Mouse (Mus musculus) intestine, embryonic 15.5 days (tissue): ENCODE measurements around the gene Zfp287. TPM values are rescaled to one million over a fixed set of nuclear protein-coding genes. Genes with fewer than 3 reads are reported as not detected.

Experiments used
- ATAC-seq: fragments of 200-750 bp; cut with Nextera tagmentation; 2 replicates; pipeline ENCODE4 v1.8.0; 2017; ENCODE audit warnings: moderate TSS enrichment, moderate library complexity
- H3K27ac ChIP-seq: fragments of 300-500 bp; sonication (generic); 2 replicates; pipeline ENCODE4 v1.5.1; 2015; ENCODE audit warnings: mild to moderate bottlenecking, inconsistent platforms
- H3K27me3 ChIP-seq: fragments of 300-500 bp; sonication (generic); replicated peaks from 2 replicates; pipeline ENCODE4 v1.6.1; 2015; ENCODE audit warnings: inconsistent platforms
- H3K36me3 ChIP-seq: fragments of 300-500 bp; sonication (generic); 2 replicates; pipeline ENCODE4 v1.6.1; 2015; ENCODE audit warnings: inconsistent platforms
- H3K4me1 ChIP-seq: fragments of 300-500 bp; sonication (generic); replicated peaks from 2 replicates; pipeline ENCODE4 v1.6.1; 2015; ENCODE audit warnings: inconsistent platforms
- H3K4me2 ChIP-seq: fragments of 300-500 bp; sonication (generic); replicated peaks from 2 replicates; pipeline ENCODE4 v1.6.1; 2015; ENCODE audit warnings: mild to moderate bottlenecking, inconsistent platforms
- H3K4me3 ChIP-seq: fragments of 300-500 bp; sonication (generic); replicated peaks from 2 replicates; pipeline ENCODE4 v1.5.1; 2015; ENCODE audit warnings: inconsistent platforms
- H3K9ac ChIP-seq: fragments of 300-500 bp; sonication (generic); 2 replicates; pipeline ENCODE4 v1.6.1; 2015; ENCODE audit warnings: inconsistent platforms
- H3K9me3 ChIP-seq: fragments of 300-500 bp; sonication (generic); 2 replicates; pipeline ENCODE4 v1.6.1; 2016; ENCODE audit warnings: inconsistent platforms
- WGBS: fragments of 180-500 bp; shearing (Covaris S2); methylation state at CpG from one replicate; pipeline ENCODE4 v1.1.7; 2015; 5-methylcytosine and 5-hydroxymethylcytosine counted together
- polyA plus RNA-seq: library from polyadenylated mRNA; unstranded; fragments of >200 nt; fragmentation: Nextera tagmentation; extraction: Ambion mirVana; gene quantifications from 2 replicates; pipeline ENCODE4 v1.2.1, GENCODE M21; 2015

Zfp287 gene
- polyA plus RNA-seq, 1 experiment from 2014 or later = 5.4 TPM

- WGBS = 89% methylated on average over 3 of the region's 3 CpGs
- Histone ChIP-seq H3K4me2 (no peak overlapping the region), H3K9ac (no peak overlapping the region), H3K27ac (no peak overlapping the region), H3K27me3 (no peaks in the 10 kb centered on the region), H3K4me3 (no peak overlapping the region), H3K9me3 (no peaks in the 10 kb centered on the region), H3K4me1 (peaks cover 9% of the 10 kb centered on the region), H3K36me3 (0 out of 2 replicates have a peak, but pooled peaks cover 6% of the 10 kb centered on the region)
- no peak for ATAC-seq
These were observed 80.1 kb downstream of the Zfp287 start for GRCm38 (mm10) chr11:62651563-62651962.

Other genes starting within 250 kb of the Zfp287 start
- 35.6 and 44.9 TPM in 2 replicates for gene Cenpv, start 192.6 kb downstream of the Zfp287 start, polyA plus RNA-seq
- 2,561 and 2,687 TPM in 2 replicates for gene Ubb, start 180.7 kb downstream of the Zfp287 start, polyA plus RNA-seq
- gene Trpv2, start 157.4 kb downstream of the Zfp287 start, polyA plus RNA-seq = 10.0 and 10.7 TPM in 2 replicates
- 17.3 and 20.9 TPM in 2 replicates for gene Lrrc75a, start 83.4 kb downstream of the Zfp287 start, polyA plus RNA-seq
- gene Mmgt2, start 83.2 kb downstream of the Zfp287 start, polyA plus RNA-seq = 71.8 and 72.4 TPM in 2 replicates
- gene Gm10428, start 21.2 kb upstream of the Zfp287 start, polyA plus RNA-seq = not detected in 2 replicates
- gene Zfp286, start 57.6 kb upstream of the Zfp287 start, polyA plus RNA-seq = 13.1 and 13.5 TPM in 2 replicates
- gene Trim16, start 88.3 kb upstream of the Zfp287 start, polyA plus RNA-seq = 11.1 and 11.3 TPM in 2 replicates
- 0.14 and 0.27 TPM in 2 replicates for gene Fbxw10, start 115.2 kb upstream of the Zfp287 start, polyA plus RNA-seq
- gene Tvp23b, start 147.6 kb upstream of the Zfp287 start, polyA plus RNA-seq = 79.6 and 82.3 TPM in 2 replicates
- not detected in 2 replicates for gene Cdrt4, start 219.3 kb upstream of the Zfp287 start, polyA plus RNA-seq